Comparison of ENCODE assay signal across 17 mouse cellular contexts in genomic region chr2:169673786-169674185, GRCm38 (mm10). TPM values are rescaled to one million over a fixed set of nuclear protein-coding genes. Genes with fewer than 3 reads are reported as not detected.
DNase-seq lines count a peak whose midpoint lies in the region; ATAC-seq lines count a peak whose summit lies in the region.
"Had no signal": no experiment of that assay in that cellular context is flagged by ENCODE, and none has a peak within 500 bp of the region (broad histone marks: within the 10 kb centered on the region; RNA-seq: fewer than 3 reads in every experiment).

No protein-coding gene starts in this region.

- H3K4me3 ChIP-seq in heart, embryonic 15.5 days = no peak overlapping the region
- no peak overlapping the region for H3K4me3 ChIP-seq in kidney, embryonic 16.5 days (ENCODE audit: low read length)
- H3K4me3 ChIP-seq in neural tube, embryonic 15.5 days (replicated peaks) = no peak overlapping the region
- H3K4me3 ChIP-seq: embryonic facial prominence, embryonic 13.5 days; midbrain, embryonic 15.5 days had no signal

- 74% methylated on average over 6 of the region's 6 CpGs for WGBS in heart, embryonic 15.5 days
- 78% methylated on average over 6 of the region's 6 CpGs for WGBS in kidney, embryonic 16.5 days
- WGBS in neural tube, embryonic 15.5 days = 73% methylated on average over 6 of the region's 6 CpGs

- H3K27ac ChIP-seq in heart, embryonic 15.5 days = peak overlapping the region; percentile 18; the same call in 1 of the 2 replicates
- peak overlapping the region; percentile 61; the same call in 1 of the 2 replicates for H3K27ac ChIP-seq in kidney, embryonic 16.5 days (ENCODE audit: low read length)
- 0 out of 2 replicates have a peak overlapping the region, but pooled peaks have one; percentile 37 for H3K27ac ChIP-seq in neural tube, embryonic 15.5 days (replicated peaks)
- H3K27ac ChIP-seq: embryonic facial prominence, embryonic 13.5 days; midbrain, embryonic 15.5 days had no signal

- no peak overlapping the region for H3K4me2 ChIP-seq in heart, embryonic 15.5 days
- H3K4me2 ChIP-seq in kidney, embryonic 16.5 days (replicated peaks; ENCODE audit: low read depth, low read length) = no peak overlapping the region
- no peak overlapping the region for H3K4me2 ChIP-seq in neural tube, embryonic 15.5 days
- H3K4me2 ChIP-seq: embryonic facial prominence, embryonic 13.5 days; lung, embryonic 14.5 days; midbrain, embryonic 15.5 days had no signal

- no peak for ATAC-seq in heart, embryonic 15.5 days (replicated peaks; ENCODE audit: insufficient number of reproducible peaks, insufficient read depth, low FRiP score, low read depth)
- no peak for ATAC-seq in kidney, embryonic 16.5 days (ENCODE audit: low FRiP score, low TSS enrichment)
- ATAC-seq in neural tube, embryonic 15.5 days (ENCODE audit: low FRiP score) = no peak
- ATAC-seq: inflammation-experienced regulatory T-cells, adult 6 months; midbrain, embryonic 15.5 days had no signal

- intact Hi-C loops in heart, postnatal 14 days (cut with DNase I) = loop anchor here (5.0 kb wide), 1 partner anchor 36 kb away; no protein-coding TSS in a partner anchor

- H3K9ac ChIP-seq in heart, embryonic 15.5 days = no peak overlapping the region
- H3K9ac ChIP-seq in kidney, embryonic 16.5 days (replicated peaks; ENCODE audit: low read length) = no peak overlapping the region
- no peak overlapping the region for H3K9ac ChIP-seq in neural tube, embryonic 15.5 days (replicated peaks)
- H3K9ac ChIP-seq: embryonic facial prominence, embryonic 13.5 days; lung, embryonic 14.5 days; midbrain, embryonic 15.5 days had no signal

- H3K27me3 ChIP-seq in heart, embryonic 15.5 days = no peaks in the 10 kb centered on the region
- no peaks in the 10 kb centered on the region for H3K27me3 ChIP-seq in kidney, embryonic 16.5 days (ENCODE audit: insufficient read depth, low read length)
- H3K27me3 ChIP-seq in neural tube, embryonic 15.5 days (replicated peaks) = no peaks in the 10 kb centered on the region
- H3K27me3 ChIP-seq: embryonic facial prominence, embryonic 13.5 days; midbrain, embryonic 15.5 days had no signal

- DNase-seq in heart, postnatal 14 days = no peak
- DNase-seq in kidney, adult 18-20 months = no peak
- no peak for DNase-seq in neural tube, embryonic 10.5 days (ENCODE audit: extremely low spot score, low spot score)
- DNase-seq in kidney, postnatal 4 days = peak; percentile 16 to 44
- no peak for DNase-seq in spleen, postnatal 14 days (ENCODE audit: low spot score in 2 of 2)
- DNase-seq: cerebellum, adult 11 months; gastrocnemius, postnatal 10 days; heart, postnatal 10 days; right cerebral cortex, postnatal 14 days had no signal

- H3K9me3 ChIP-seq in heart, embryonic 15.5 days (replicated peaks) = no peaks in the 10 kb centered on the region
- no peaks in the 10 kb centered on the region for H3K9me3 ChIP-seq in kidney, embryonic 16.5 days (ENCODE audit: low read length)
- no peaks in the 10 kb centered on the region for H3K9me3 ChIP-seq in neural tube, embryonic 15.5 days (replicated peaks)
- H3K9me3 ChIP-seq: embryonic facial prominence, embryonic 13.5 days; midbrain, embryonic 15.5 days had no signal

- H3K4me1 ChIP-seq in heart, embryonic 15.5 days (replicated peaks) = peaks cover 5% of the 10 kb centered on the region; the same call in 1 of the 2 replicates
- H3K4me1 ChIP-seq in kidney, embryonic 16.5 days (ENCODE audit: insufficient read depth, low read length) = peaks cover 27% of the 10 kb centered on the region
- H3K4me1 ChIP-seq in neural tube, embryonic 15.5 days = peaks cover 24% of the 10 kb centered on the region

- H3K36me3 ChIP-seq in heart, embryonic 15.5 days = no peaks in the 10 kb centered on the region
- no peaks in the 10 kb centered on the region for H3K36me3 ChIP-seq in kidney, embryonic 16.5 days (ENCODE audit: insufficient read depth, low read length)
- no peaks in the 10 kb centered on the region for H3K36me3 ChIP-seq in neural tube, embryonic 15.5 days
- H3K36me3 ChIP-seq: embryonic facial prominence, embryonic 13.5 days; midbrain, embryonic 15.5 days had no signal

RNA-seq across cellular contexts. Expression of gene Tshz2, which starts 41.0 kb away (rescaled TPM):
- polyA plus RNA-seq in heart, embryonic 15.5 days (2015; fragmentation: Nextera tagmentation; extraction: Ambion mirVana) = 3.6 and 4.7 TPM in 2 replicates
- total RNA-seq in heart, postnatal 14 days (2021) = 10 to 100 TPM; 15.5 to 17.8 TPM
- 11.5 and 15.2 TPM in 2 replicates for polyA plus RNA-seq in kidney, embryonic 16.5 days (2015; fragmentation: Nextera tagmentation; extraction: Ambion mirVana)
- 40.1 and 50.4 TPM in 2 replicates for polyA plus RNA-seq in neural tube, embryonic 15.5 days (2015; fragmentation: Nextera tagmentation; extraction: Ambion mirVana)
- total RNA-seq: megakaryocyte progenitor cell, adult 5-6 weeks had no signal

Comparison
In these comparisons a context has a peak if more than half of its experiments do, and no peak if none do; other contexts are left out.
1. DNase-seq: peak in kidney, postnatal 4 days (2 of 2); none in heart, postnatal 14 days (0 of 2), kidney, adult 18-20 months (single experiment), neural tube, embryonic 10.5 days (single experiment) and spleen, postnatal 14 days (0 of 2).
2. Peak in every context shown above with its lines, with median percentiles within 50 percentile points of each other: H3K27ac ChIP-seq.